Mouse (Mus musculus): ENCODE measurements around the gene Arl15.

Gene Arl15

GRCm38 (mm10) chr13:113869212-113870205 lies 75.2 kb downstream of the Arl15 start:
- DNase-seq (ENCODE audit: extremely low spot score, low read depth, low spot score) = no peak

GRCm38 (mm10) chr13:113870403-113870802 lies 76.1 kb downstream of the Arl15 start:
- no peak for DNase-seq (ENCODE audit: extremely low spot score, low read depth, low spot score)

- no peak for DNase-seq (ENCODE audit: extremely low spot score, low read depth, low spot score)
Observed at GRCm38 (mm10) chr13:113871853-113872252, 77.5 kb downstream of the Arl15 start.

GRCm38 (mm10) chr13:113875724-113876123 lies 81.4 kb downstream of the Arl15 start:
- no peak for DNase-seq (ENCODE audit: extremely low spot score, low read depth, low spot score)

GRCm38 (mm10) chr13:113877420-113877819 lies 83.1 kb downstream of the Arl15 start:
- peak; percentile 39 for DNase-seq (ENCODE audit: extremely low spot score, low read depth, low spot score)

- no peak for DNase-seq (ENCODE audit: extremely low spot score, low read depth, low spot score)
Observed at GRCm38 (mm10) chr13:113878571-113878970, 84.3 kb downstream of the Arl15 start.

GRCm38 (mm10) chr13:113879651-113880327 lies 85.5 kb downstream of the Arl15 start:
- peak; percentile 37 for DNase-seq (ENCODE audit: extremely low spot score, low read depth, low spot score)

GRCm38 (mm10) chr13:113880564-113881171 lies 86.4 kb downstream of the Arl15 start:
- no peak for DNase-seq (ENCODE audit: extremely low spot score, low read depth, low spot score)

GRCm38 (mm10) chr13:113882959-113883358 lies 88.7 kb downstream of the Arl15 start:
- no peak for DNase-seq (ENCODE audit: extremely low spot score, low read depth, low spot score)

GRCm38 (mm10) chr13:113887090-113887489 lies 92.8 kb downstream of the Arl15 start:
- DNase-seq (ENCODE audit: extremely low spot score, low read depth, low spot score) = no peak

GRCm38 (mm10) chr13:113888126-113888525 lies 93.8 kb downstream of the Arl15 start:
- DNase-seq (ENCODE audit: extremely low spot score, low read depth, low spot score) = no peak

GRCm38 (mm10) chr13:113888704-113889103 lies 94.4 kb downstream of the Arl15 start:
- no peak for DNase-seq (ENCODE audit: extremely low spot score, low read depth, low spot score)

GRCm38 (mm10) chr13:113889140-113890055 lies 95.1 kb downstream of the Arl15 start:
- no peak for DNase-seq (ENCODE audit: extremely low spot score, low read depth, low spot score)

- DNase-seq (ENCODE audit: extremely low spot score, low read depth, low spot score) = no peak
Observed at GRCm38 (mm10) chr13:113896684-113897083, 102.4 kb downstream of the Arl15 start.

- no peak for DNase-seq (ENCODE audit: extremely low spot score, low read depth, low spot score)
Observed at GRCm38 (mm10) chr13:113897498-113897897, 103.2 kb downstream of the Arl15 start.

GRCm38 (mm10) chr13:113897951-113898350 lies 103.6 kb downstream of the Arl15 start:
- no peak for DNase-seq (ENCODE audit: extremely low spot score, low read depth, low spot score)

- DNase-seq (ENCODE audit: extremely low spot score, low read depth, low spot score) = no peak
Observed at GRCm38 (mm10) chr13:113901001-113901545, 106.8 kb downstream of the Arl15 start.

- no peak for DNase-seq (ENCODE audit: extremely low spot score, low read depth, low spot score)
Observed at GRCm38 (mm10) chr13:113903255-113903654, 109.0 kb downstream of the Arl15 start.

GRCm38 (mm10) chr13:113911986-113912519 lies 117.7 kb downstream of the Arl15 start:
- no peak for DNase-seq (ENCODE audit: extremely low spot score, low read depth, low spot score)

- DNase-seq (ENCODE audit: extremely low spot score, low read depth, low spot score) = no peak
Observed at GRCm38 (mm10) chr13:113914551-113914971, 120.3 kb downstream of the Arl15 start.
